Mouse (Mus musculus): ENCODE measurements around the gene Thrsp.

Thrsp gene

DNA sequence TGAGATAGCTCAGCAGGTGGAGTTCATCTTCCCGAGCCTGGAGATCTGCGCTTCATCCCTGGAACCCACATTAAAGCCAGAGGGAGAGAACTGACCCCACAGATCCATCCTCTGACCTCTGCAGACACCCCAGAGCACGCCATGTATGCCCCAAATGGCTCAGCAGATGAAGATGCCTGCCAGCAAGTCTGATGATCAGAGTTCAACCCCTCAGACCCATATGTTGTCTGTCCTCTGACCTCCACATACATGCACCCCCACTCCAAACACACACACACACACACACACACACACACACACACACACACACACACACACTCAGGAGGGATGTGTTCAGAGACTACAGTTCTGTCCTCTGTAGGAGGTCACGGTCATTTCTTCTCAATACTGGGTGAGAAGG, 1.1 kb downstream of the Thrsp start:
- no peak for DNase-seq (ENCODE audit: low spot score)

- no peak for DNase-seq (ENCODE audit: low spot score)
Measured at GRCm38 (mm10) chr7:97414915-97415687, 2.4 kb downstream of the Thrsp start.

GRCm38 (mm10) chr7:97414426-97414825, 3.1 kb downstream of the Thrsp start:
- DNase-seq (ENCODE audit: low spot score): no peak

- no peak for DNase-seq (ENCODE audit: low spot score)
Measured at GRCm38 (mm10) chr7:97413981-97414380, 3.5 kb downstream of the Thrsp start.

DNA sequence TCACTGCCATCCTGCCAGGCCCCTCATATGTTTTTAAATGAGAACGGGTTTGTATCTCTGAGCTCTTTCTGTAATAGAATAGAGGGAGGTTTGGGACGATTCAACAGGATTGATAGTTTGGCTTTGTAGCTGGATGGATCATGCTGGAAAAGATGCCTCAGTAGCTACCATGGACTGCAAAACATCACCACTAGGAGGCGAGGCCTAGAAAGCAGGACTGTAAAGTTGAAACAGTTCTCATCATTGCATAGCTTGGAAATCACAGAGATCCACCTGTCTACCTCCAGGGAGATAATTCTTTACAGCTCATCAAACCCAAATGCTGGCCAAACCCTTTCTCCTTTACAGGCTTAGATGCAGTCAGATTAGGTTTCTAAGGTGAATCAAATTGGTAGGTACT, 6.0 kb downstream of the Thrsp start:
- no peak for DNase-seq (ENCODE audit: low spot score)

GRCm38 (mm10) chr7:97411106-97411505, 6.4 kb downstream of the Thrsp start:
- DNase-seq (ENCODE audit: low spot score): no peak

DNA sequence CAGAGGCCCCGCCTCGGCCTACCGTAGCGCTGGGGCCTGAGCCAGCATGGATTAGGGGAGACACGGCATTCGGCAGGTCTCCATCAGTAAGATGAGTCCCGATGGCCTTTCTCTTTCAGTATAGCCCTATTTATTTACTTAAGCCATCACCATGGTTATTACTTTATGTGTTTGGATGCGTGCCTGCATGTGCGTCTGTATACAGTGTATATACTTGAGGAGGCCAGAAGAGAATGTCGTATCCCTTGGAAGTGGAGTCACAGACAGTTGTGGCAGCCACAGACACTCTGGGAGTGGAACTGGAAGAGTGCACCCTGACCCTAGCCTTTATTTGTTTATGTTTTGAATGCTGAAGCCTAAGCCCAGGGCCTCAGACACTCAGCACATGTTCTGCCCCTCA, 10.4 kb downstream of the Thrsp start:
- DNase-seq (ENCODE audit: low spot score): no peak

DNA sequence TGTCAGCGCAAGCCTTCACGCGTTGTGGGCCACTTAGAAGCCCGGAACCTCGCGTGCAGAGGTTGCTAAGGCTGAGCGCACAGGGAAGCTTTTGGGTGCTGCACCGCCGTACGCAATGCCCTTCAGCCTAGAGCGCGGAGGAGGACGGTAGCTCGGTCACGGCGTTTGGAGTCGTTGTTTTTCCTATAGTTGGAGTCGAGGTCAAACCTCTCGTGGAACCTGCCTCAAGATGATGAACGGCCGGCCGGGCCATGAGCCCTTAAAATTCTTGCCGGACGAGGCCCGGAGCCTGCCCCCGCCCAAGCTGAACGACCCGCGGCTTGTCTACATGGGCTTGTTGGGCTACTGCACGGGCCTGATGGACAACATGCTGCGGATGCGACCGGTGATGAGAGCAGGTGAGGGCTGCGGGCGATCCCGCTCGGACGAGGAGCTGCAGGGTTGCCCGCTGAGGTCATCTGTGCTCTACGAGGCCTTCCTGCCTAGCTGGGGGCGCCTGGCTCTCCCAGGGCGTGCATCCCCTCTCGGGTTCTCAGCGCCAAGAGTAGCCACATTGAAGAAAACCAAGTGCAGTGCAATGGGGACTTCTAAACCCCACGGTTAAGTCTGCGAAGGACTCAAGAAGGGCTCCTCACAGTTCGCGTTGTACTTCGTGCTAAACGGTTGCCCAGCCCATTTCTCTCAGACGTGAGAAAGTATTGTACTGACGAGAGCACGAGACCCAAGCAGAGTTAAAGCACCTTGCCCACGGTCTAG, 17.4 kb downstream of the Thrsp start, which contains the start of gene Ndufc2:
TSS of gene Ndufc2 (plus strand) at position 44 of the 756 bp plus-strand sequence.
- DNase-seq (ENCODE audit: low spot score): peak; percentile 82

- no peak for DNase-seq (ENCODE audit: low spot score)
Measured at GRCm38 (mm10) chr7:97398943-97399342, 18.6 kb downstream of the Thrsp start.

DNA sequence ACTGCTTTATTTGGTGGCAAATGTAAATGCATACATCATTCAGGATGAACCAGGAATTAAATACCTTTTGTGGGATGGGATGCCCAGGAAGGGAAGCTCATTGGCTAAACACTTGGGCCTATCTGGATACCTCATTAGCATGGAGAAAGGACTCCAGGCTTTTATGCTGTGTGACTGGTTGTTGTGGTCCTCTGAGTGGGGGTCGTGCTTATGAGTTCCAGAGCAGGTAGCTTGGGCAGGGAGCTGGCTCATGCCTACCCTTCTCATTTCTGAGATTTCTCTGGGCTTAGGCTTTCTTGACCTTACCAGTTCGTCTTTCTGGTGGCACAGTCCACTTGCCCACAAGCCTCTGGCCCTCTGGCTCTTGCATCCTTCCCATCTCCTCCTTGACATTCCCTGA, 23.2 kb downstream of the Thrsp start:
- no peak for DNase-seq (ENCODE audit: low spot score)

DNA sequence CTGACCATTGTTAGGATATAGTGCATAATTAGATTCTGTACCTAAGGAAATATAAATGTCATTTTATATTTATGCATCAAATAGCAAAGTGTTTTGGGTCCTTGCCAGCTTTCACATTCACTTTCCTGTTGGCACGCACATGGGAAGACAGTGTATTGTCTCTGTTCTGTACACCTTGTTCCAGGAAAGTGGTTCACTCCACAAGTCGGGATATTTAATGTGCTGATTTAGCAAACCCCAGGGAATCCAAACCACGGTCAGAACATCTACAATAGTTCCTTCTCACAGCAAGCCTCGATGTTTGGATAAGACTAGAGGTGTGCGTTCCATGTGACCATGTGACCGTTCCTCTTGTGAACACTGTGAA, 25.5 kb downstream of the Thrsp start:
- DNase-seq (ENCODE audit: low spot score): no peak

DNA sequence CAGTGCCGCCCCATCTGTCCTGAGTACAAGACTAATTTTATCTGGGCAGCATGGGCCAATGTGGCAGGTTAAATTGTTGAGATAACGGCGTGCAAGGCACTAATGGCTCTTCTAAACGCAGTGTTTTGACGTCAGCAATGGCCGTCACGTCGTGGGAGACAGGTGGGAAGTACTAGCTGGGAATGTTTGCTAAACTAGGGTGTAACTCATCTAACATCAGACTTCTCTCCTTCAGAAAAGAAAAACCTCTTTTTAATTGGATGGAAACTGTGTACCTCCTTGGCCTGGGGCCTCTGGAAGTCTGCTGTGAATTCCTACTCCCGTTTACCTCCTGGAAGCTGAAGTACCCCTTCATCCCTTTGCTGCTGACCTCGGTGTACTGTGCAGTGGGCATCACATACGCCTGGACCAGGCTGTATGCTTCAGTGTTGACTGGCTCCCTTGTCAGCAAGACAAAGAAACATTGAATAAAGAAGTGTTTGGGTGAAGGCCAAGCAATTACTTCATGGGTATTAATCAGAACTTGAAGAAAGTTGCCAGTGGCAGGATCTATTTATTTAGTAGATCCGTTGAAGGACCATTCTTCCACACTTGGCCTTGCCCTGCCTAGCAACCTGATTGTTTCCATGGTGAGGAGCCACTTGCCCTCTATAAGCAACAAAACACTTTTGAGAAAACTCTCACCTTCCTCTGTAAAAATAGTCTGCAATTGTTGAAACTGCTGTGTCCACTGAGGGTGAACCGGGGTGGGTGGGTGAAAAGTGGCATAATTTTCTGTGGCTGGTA, 26.0 kb downstream of the Thrsp start:
- DNase-seq (ENCODE audit: low spot score): no peak

DNA sequence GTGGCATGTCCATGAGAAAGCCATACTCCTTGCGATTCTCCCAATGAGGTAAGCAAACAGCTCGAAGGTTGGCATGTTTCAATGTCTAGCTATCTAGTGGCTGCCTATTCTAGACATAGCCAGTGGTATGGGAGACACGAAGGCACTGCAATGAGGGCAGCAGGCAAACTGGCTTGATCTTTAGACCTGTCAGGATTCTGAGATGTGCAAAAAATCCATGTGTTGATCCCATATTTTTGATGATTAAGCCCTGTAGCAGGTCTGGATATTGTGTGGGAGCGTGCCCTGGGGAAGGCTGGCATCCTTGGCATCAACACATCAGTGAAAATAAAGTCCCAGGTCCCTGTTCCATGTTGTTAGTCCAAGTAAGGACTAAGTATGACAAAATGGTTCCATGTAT, 29.0 kb downstream of the Thrsp start:
- no peak for DNase-seq (ENCODE audit: low spot score)

- no peak for DNase-seq (ENCODE audit: low spot score)
Measured at GRCm38 (mm10) chr7:97387561-97388147, 29.9 kb downstream of the Thrsp start.

GRCm38 (mm10) chr7:97386806-97387370, 30.6 kb downstream of the Thrsp start:
- DNase-seq (ENCODE audit: low spot score): no peak

- DNase-seq (ENCODE audit: low spot score): no peak
Measured at GRCm38 (mm10) chr7:97386106-97386805, 31.3 kb downstream of the Thrsp start.

DNA sequence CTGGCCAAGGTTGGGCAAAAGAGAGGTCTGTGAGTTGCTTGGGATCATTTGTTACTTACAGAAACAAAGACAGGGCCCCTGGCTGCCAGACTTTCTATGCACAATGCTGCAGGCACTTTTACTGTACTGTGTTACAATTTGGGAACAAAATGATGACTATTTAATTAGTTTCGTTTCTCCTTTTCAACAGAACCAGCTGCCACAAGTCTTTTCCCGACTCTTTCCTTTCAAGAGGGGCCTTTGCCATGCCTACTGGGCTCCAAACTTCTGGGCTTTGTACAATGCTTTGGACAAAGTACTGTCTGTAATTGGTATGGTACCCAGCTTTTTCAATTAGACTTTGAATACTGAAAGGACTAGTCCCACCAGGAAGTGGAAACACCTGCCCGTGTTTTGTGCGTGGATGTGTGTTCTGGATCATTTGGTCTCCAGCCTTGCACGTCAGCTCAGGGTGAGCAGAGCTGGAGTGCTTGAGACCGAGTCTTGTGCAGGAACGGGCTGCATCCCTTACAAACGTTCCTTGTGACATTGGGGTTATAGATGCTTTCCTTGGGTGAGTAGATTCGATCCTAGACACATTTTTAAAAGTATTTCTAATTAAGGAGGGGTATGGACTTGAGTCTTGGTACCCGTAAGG, 33.9 kb downstream of the Thrsp start:
- DNase-seq (ENCODE audit: low spot score): no peak

GRCm38 (mm10) chr7:97382661-97383060, 34.9 kb downstream of the Thrsp start:
- no peak for DNase-seq (ENCODE audit: low spot score)

DNA sequence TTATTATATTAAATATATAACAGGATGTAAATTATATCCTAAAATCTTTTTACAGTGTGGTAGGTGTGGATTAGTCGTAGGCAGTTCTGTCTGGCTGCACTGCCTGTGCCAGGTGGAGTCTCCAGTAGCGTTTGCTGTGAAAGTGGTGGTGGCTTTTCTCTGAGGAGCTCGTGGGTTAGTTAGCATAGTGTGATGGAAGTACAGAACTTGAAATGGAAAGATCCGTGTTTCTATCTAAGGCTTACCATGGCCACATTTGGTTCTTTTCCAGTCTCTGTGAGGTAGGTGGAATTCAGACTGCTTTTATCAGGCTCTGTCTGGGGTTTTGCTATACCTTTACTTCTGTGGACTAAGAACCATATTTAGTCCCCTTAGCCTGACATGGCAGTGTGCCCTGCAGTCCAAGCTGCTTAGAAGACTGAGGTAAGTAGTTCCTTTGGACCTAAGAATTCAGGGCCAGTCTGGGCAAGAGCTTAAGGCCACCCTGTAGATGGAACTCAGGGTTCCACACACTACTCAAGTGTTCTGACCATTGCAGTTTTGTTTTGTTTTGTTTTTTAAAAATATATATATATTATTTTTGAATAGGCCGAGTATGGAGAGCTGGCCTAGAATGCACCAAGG, 36.9 kb downstream of the Thrsp start:
- DNase-seq (ENCODE audit: low spot score): no peak

- no peak for DNase-seq (ENCODE audit: low spot score)
Measured at GRCm38 (mm10) chr7:97379304-97379703, 38.2 kb downstream of the Thrsp start.
